Mouse (Mus musculus) cortical plate, adult 2 months (tissue): ENCODE measurements around the gene En1.

ENCODE experiments used
- CTCF ChIP-seq: fragments of 200-500 bp; IDR thresholded peaks from 2 replicates; pipeline ENCODE4 v1.5.1; 2011; ENCODE audit warnings: mild to moderate bottlenecking, control low read depth, low read length; ENCODE audit not compliant: insufficient read depth; ENCODE audit errors: extremely low read depth
- POLR2A ChIP-seq: fragments of 200-500 bp; IDR thresholded peaks from 2 replicates; pipeline ENCODE4 v1.6.1; 2011; ENCODE audit warnings: mild to moderate bottlenecking, low read length, control low read depth; ENCODE audit not compliant: insufficient read depth; ENCODE audit errors: extremely low read depth

DNA sequence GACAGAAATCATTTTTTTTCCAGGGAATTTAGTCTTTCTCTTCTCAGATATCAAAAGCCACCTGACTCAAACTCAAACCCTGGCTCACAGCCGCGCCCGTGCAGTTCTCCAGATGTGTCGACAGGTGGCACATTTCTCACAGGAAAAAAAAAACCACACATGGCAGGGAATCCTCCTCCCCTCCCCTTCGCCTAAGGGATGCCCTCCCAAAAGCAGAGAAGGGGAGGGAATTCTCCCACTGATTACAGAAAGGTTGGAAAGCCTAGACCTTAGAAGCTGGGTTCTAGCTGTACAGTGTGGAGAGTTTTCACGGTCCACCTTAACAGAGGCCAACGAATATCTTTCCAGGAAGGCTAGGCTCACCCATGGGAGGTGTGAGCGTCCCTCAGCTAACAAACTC, 7.6 kb upstream of the En1 start:
- TF ChIP-seq POLR2A (no peak), CTCF (peak; percentile 63)
